Mouse (Mus musculus): ENCODE measurements around the gene Rab42. TPM values are rescaled to one million over a fixed set of nuclear protein-coding genes. Genes with fewer than 3 reads are reported as not detected.
A peak's percentile ranks its signal among the peaks of the same experiment; 100 is the strongest.
"Not testable (repeated sequence)": the region's sequence is repeated elsewhere in the genome, so short reads cannot be mapped to it uniquely, and the experiment has no call there.

The Rab42 gene
- polyA plus RNA-seq, 1 experiment from 2014 or later, result 2.4 TPM

- peak; percentile 51 for TF ChIP-seq CTCF (IDR thresholded peaks at IDR 0.05; ENCODE audit: low read depth)
- Histone ChIP-seq H3K9ac (ENCODE audit: low read depth, low read length) (no peak overlapping the region), H3K4me2 (ENCODE audit: low read length) (no peak overlapping the region), H3K27ac (no peak overlapping the region), H3K4me1 (replicated peaks; ENCODE audit: insufficient read depth, low read length) (no peaks in the 10 kb centered on the region), H3K27me3 (ENCODE audit: insufficient read depth, low read length) (no peaks in the 10 kb centered on the region), H3K36me3 (ENCODE audit: insufficient read depth, low read length) (peaks cover 10% of the 10 kb centered on the region; the same call in 1 of the 2 replicates), H3K4me3 (replicated peaks; ENCODE audit: low read depth, low read length) (no peak overlapping the region), H3K9me3 (replicated peaks; ENCODE audit: low read length) (no peaks in the 10 kb centered on the region)
- DNase-seq (ENCODE audit: low spot score) (no peak), ATAC-seq (replicated peaks; ENCODE audit: low FRiP score, low read depth) (no peak)
- WGBS, result 84% methylated on average over 12 of the region's 12 CpGs
Observed at GRCm38 (mm10) chr4:132291624-132292335, 11.4 kb downstream of the Rab42 start.

DNA sequence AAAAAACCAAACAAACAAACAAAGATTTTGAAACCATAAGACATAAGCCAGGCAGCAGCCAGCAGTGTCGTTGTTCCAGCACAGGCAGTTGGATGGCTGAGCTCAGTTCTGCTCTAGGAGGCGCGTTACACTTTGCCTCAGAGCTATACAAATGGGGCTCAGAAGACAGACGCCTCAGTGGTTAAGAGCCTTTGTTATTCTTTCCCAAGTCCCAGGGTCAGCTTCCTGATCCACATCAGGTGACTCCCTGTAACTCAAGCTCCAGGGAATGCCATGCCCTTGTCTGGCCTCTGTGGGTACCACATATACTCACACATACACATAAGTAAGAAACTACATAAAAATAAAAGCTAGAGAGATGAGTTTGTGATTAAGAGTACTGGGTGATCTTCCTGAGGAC is 12.1 kb downstream of the Rab42 start:
- H3K9ac ChIP-seq (ENCODE audit: low read depth, low read length), result no peak overlapping the region
- no peak overlapping the region for H3K4me3 ChIP-seq (replicated peaks; ENCODE audit: low read depth, low read length)
- TF ChIP-seq CTCF (IDR thresholded peaks at IDR 0.05; ENCODE audit: low read depth), result no peak
- H3K27me3 ChIP-seq (ENCODE audit: insufficient read depth, low read length), result no peaks in the 10 kb centered on the region
- no peak overlapping the region for H3K27ac ChIP-seq
- no peaks in the 10 kb centered on the region for H3K4me1 ChIP-seq (replicated peaks; ENCODE audit: insufficient read depth, low read length)
- H3K4me2 ChIP-seq (ENCODE audit: low read length), result no peak overlapping the region
- no peak for DNase-seq (ENCODE audit: low spot score)
- no peaks in the 10 kb centered on the region for H3K9me3 ChIP-seq (replicated peaks; ENCODE audit: low read length)
- WGBS, result 75% methylated on average over 4 of the region's 4 CpGs
- no peak for ATAC-seq (replicated peaks; ENCODE audit: low FRiP score, low read depth)
- peaks cover 10% of the 10 kb centered on the region; the same call in 1 of the 2 replicates for H3K36me3 ChIP-seq (ENCODE audit: insufficient read depth, low read length)

DNA sequence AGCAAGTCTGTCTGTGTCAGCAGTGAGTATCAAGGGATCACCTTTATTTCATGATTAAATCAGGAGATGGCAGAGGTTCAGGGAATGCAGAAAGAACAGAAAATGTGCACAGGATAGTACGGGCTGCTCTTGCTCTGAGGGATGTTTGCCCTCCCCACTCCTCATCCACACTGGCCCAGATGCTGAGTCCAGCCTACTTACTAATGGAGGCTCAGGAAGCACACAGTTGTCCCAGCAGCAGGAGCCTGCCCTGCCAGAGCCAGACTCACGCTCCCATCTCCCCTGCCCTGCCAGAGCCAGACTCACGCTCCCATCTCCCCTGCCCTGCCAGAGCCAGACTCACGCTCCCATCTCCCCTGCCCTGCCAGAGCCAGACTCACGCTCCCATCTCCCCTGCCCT is 14.3 kb downstream of the Rab42 start:
- H3K9me3 ChIP-seq (replicated peaks; ENCODE audit: low read length); H3K4me1 ChIP-seq (replicated peaks; ENCODE audit: insufficient read depth, low read length); DNase-seq (ENCODE audit: low spot score); H3K4me3 ChIP-seq (replicated peaks; ENCODE audit: low read depth, low read length); H3K27me3 ChIP-seq (ENCODE audit: insufficient read depth, low read length); H3K9ac ChIP-seq (ENCODE audit: low read depth, low read length); H3K27ac ChIP-seq; H3K4me2 ChIP-seq (ENCODE audit: low read length); ATAC-seq (replicated peaks; ENCODE audit: low FRiP score, low read depth): not testable (repeated sequence)
- WGBS, result 83% methylated on average over 3 of the region's 5 CpGs
- peaks cover 10% of the 10 kb centered on the region; the same call in 1 of the 2 replicates for H3K36me3 ChIP-seq (ENCODE audit: insufficient read depth, low read length)

DNA sequence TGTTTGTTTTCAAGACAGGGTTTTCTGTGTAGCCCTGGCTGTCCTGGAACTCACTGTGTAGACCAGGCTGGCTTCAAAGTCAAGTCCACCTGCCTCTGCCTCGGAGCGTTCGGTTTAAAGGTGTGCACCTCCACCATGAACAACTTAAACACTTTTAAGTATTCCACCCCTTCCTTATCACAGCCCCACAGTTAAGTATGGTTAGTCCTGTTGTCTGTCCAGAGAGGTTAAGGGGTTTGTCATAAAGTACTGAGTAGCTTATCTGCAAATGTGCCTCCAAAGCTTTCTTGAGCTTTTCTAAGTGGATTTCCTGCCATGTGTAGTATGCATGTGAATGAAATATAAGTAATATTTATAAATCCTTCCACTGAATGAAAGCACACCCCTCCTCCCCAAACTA is 27.2 kb downstream of the Rab42 start:
- no peak for TF ChIP-seq CTCF (IDR thresholded peaks at IDR 0.05; ENCODE audit: low read depth)
- H3K9me3 ChIP-seq (replicated peaks; ENCODE audit: low read length), result no peaks in the 10 kb centered on the region
- DNase-seq (ENCODE audit: low spot score), result no peak
- no peak overlapping the region for H3K9ac ChIP-seq (ENCODE audit: low read depth, low read length)
- no peak overlapping the region for H3K4me3 ChIP-seq (replicated peaks; ENCODE audit: low read depth, low read length)
- 90% methylated on average over 3 of the region's 3 CpGs for WGBS
- H3K4me1 ChIP-seq (replicated peaks; ENCODE audit: insufficient read depth, low read length), result peaks cover 8% of the 10 kb centered on the region; the same call in 1 of the 2 replicates
- no peaks in the 10 kb centered on the region for H3K36me3 ChIP-seq (ENCODE audit: insufficient read depth, low read length)
- ATAC-seq (replicated peaks; ENCODE audit: low FRiP score, low read depth), result no peak
- no peak overlapping the region for H3K27ac ChIP-seq
- no peaks in the 10 kb centered on the region for H3K27me3 ChIP-seq (ENCODE audit: insufficient read depth, low read length)
- H3K4me2 ChIP-seq (ENCODE audit: low read length), result no peak overlapping the region

- Histone ChIP-seq H3K27ac (peak within 1 kb of the TSS; percentile 95), H3K36me3 (ENCODE audit: insufficient read depth, low read length) (no peaks in the 10 kb centered on the region), H3K27me3 (ENCODE audit: insufficient read depth, low read length) (no peaks in the 10 kb centered on the region), H3K9ac (ENCODE audit: low read depth, low read length) (peak within 1 kb of the TSS; percentile 88), H3K9me3 (replicated peaks; ENCODE audit: low read length) (no peaks in the 10 kb centered on the region), H3K4me1 (replicated peaks; ENCODE audit: insufficient read depth, low read length) (peaks cover 8% of the 10 kb centered on the region; the same call in 1 of the 2 replicates), H3K4me3 (replicated peaks; ENCODE audit: low read depth, low read length) (peak within 1 kb of the TSS; percentile 78), H3K4me2 (ENCODE audit: low read length) (peak within 1 kb of the TSS; percentile 93)
- ATAC-seq (replicated peaks; ENCODE audit: low FRiP score, low read depth), result peak; percentile 89
- under 1% methylated on average over 47 of the region's 48 CpGs for WGBS
- TF ChIP-seq CTCF (IDR thresholded peaks at IDR 0.05; ENCODE audit: low read depth), result no peak; the same call in 1 of the 2 replicates
- DNase-seq (ENCODE audit: low spot score), result peak; percentile 98
Observed at GRCm38 (mm10) chr4:132274156-132274862, 28.9 kb downstream of the Rab42 start, which contains the start of gene Taf12. TSS of gene Taf12 (plus strand) at chr4:132274375.

DNA sequence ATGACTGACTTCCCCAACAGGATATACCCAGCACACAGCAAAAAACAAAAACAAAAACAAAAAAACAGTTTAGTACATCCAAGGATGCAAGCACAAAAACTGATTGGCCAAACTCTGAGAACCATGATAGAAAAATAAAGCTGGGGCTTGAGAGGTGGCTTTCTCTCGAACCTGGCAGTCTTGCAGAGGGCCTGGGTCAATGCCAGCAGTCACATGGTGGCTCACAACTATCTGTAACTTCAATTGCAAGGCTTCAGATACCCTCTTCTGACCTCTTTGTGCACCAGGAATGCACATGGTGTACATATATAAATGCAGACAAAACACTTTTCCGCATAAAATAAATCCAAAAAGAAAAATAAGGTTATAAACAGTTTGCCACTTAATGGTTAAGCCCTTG is 30.0 kb downstream of the Rab42 start:
- Histone ChIP-seq H3K9ac (ENCODE audit: low read depth, low read length) (peak overlapping the region; percentile 88), H3K9me3 (replicated peaks; ENCODE audit: low read length) (no peaks in the 10 kb centered on the region), H3K36me3 (ENCODE audit: insufficient read depth, low read length) (no peaks in the 10 kb centered on the region), H3K4me2 (ENCODE audit: low read length) (peak overlapping the region; percentile 93), H3K27me3 (ENCODE audit: insufficient read depth, low read length) (no peaks in the 10 kb centered on the region), H3K27ac (peak overlapping the region; percentile 95; the same call in 1 of the 2 replicates), H3K4me3 (replicated peaks; ENCODE audit: low read depth, low read length) (no peak overlapping the region), H3K4me1 (replicated peaks; ENCODE audit: insufficient read depth, low read length) (peaks cover 8% of the 10 kb centered on the region; the same call in 1 of the 2 replicates)
- ATAC-seq (replicated peaks; ENCODE audit: low FRiP score, low read depth) (no peak), DNase-seq (ENCODE audit: low spot score) (no peak)
- no peak for TF ChIP-seq CTCF (IDR thresholded peaks at IDR 0.05; ENCODE audit: low read depth)
- WGBS, result 52% methylated on average over 2 of the region's 2 CpGs

Data from kidney, postnatal 0 days (tissue).